Mouse (Mus musculus) myocyte (in vitro differentiated cells): ENCODE results near the gene Tbc1d17. TPM values are rescaled to one million over a fixed set of nuclear protein-coding genes. Genes with fewer than 3 reads are reported as not detected.
A peak's percentile ranks its signal among the peaks of the same experiment; 100 is the strongest.

Experiments
- H3K27me3 ChIP-seq: one replicate; pipeline ENCODE4 v1.6.1; 2011; ENCODE audit not compliant: control insufficient read depth, insufficient read depth, insufficient read length
- H3K36me3 ChIP-seq: one replicate; pipeline ENCODE4 v1.6.1; 2011; ENCODE audit not compliant: control insufficient read depth, insufficient read depth
- H3K4me2 ChIP-seq: one replicate; pipeline ENCODE4 v1.6.1; 2011; ENCODE audit warnings: low read depth, control low read depth
- H3K4me3 ChIP-seq: one replicate; pipeline ENCODE4 v1.5.1; 2011; ENCODE audit warnings: mild to moderate bottlenecking, control low read depth, moderate library complexity
- H3K79me2 ChIP-seq: one replicate; pipeline ENCODE4 v1.6.1; 2011; ENCODE audit not compliant: control insufficient read depth, insufficient read depth
- H3ac ChIP-seq: one replicate; pipeline ENCODE4 v1.6.1; 2011; ENCODE audit not compliant: control insufficient read depth, insufficient read length
- CEBPB ChIP-seq: IDR thresholded peaks from 2 replicates; pipeline ENCODE4 v1.6.1; 2011; ENCODE audit warnings: mild to moderate bottlenecking, moderate library complexity; ENCODE audit not compliant: poor library complexity, insufficient read depth, severe bottlenecking
- E2F4 ChIP-seq: IDR thresholded peaks from one replicate; pipeline ENCODE4 v1.6.1; 2011; ENCODE audit warnings: mild to moderate bottlenecking, control low read depth, moderate library complexity; ENCODE audit not compliant: insufficient read depth
- MAX ChIP-seq: IDR thresholded peaks from one replicate; pipeline ENCODE4 v1.6.1; 2011; ENCODE audit warnings: low read depth, mild to moderate bottlenecking, control low read depth
- MYOD1 ChIP-seq, 3 experiments: IDR thresholded peaks; one replicate each; pipeline ENCODE4 v1.6.1; 2011; ENCODE audit warnings: control low read depth in 2 of 3, low read depth in 2 of 3, mild to moderate bottlenecking in 2 of 3, moderate library complexity in 1 of 3; ENCODE audit not compliant: insufficient read length in 2 of 3, control insufficient read depth in 1 of 3
- MYOG ChIP-seq, 3 experiments: IDR thresholded peaks; one replicate each; pipeline ENCODE4 v1.6.1; 2011; ENCODE audit warnings: control low read depth in 2 of 3, low read depth in 2 of 3, mild to moderate bottlenecking in 2 of 3; ENCODE audit not compliant: insufficient read length in 2 of 3, control insufficient read depth in 1 of 3, insufficient read depth in 1 of 3
- POLR2A ChIP-seq: IDR thresholded peaks from one replicate; pipeline ENCODE4 v1.6.1; 2011; ENCODE audit warnings: low read depth, mild to moderate bottlenecking, control low read depth, moderate library complexity; ENCODE audit not compliant: insufficient read length
- POLR2AphosphoS2 ChIP-seq: IDR thresholded peaks from one replicate; pipeline ENCODE4 v1.6.1; 2011; ENCODE audit warnings: low read depth, control low read depth; ENCODE audit not compliant: insufficient read length
- REST ChIP-seq: IDR thresholded peaks from one replicate; pipeline ENCODE4 v1.6.1; 2011; ENCODE audit warnings: mild to moderate bottlenecking, control low read depth, moderate library complexity; ENCODE audit not compliant: insufficient read depth, insufficient read length
- SRF ChIP-seq: IDR thresholded peaks from one replicate; pipeline ENCODE4 v1.6.1; 2011; ENCODE audit warnings: low read depth; ENCODE audit not compliant: control insufficient read depth, insufficient read length
- TCF12 ChIP-seq: IDR thresholded peaks from one replicate; pipeline ENCODE4 v1.6.1; 2011; ENCODE audit warnings: mild to moderate bottlenecking, control low read depth; ENCODE audit not compliant: poor library complexity, insufficient read depth, severe bottlenecking
- TCF3 ChIP-seq: IDR thresholded peaks from one replicate; pipeline ENCODE4 v1.6.1; 2011; ENCODE audit warnings: low read depth, control low read depth; ENCODE audit not compliant: insufficient read length
- USF1 ChIP-seq: IDR thresholded peaks from one replicate; pipeline ENCODE4 v1.6.1; 2011; ENCODE audit warnings: low read depth, mild to moderate bottlenecking, control low read depth, moderate library complexity
- polyA plus RNA-seq: library from polyadenylated mRNA; unstranded; fragments of >200 nt; fragmentation: generic; extraction: Trizol; gene quantifications from one replicate; pipeline ENCODE4 v1.2.1, GENCODE M21; 2012; ENCODE audit warnings: missing spikeins

Gene Tbc1d17
- polyA plus RNA-seq, 1 experiment: 53.8 TPM

GRCm38 (mm10) chr7:44815721-44816469 is 33.0 kb downstream of the Tbc1d17 start, which contains the start of the genes Nup62 and Il4i1:
Gene Nup62, plus strand, starts transcription at chr7:44816088.
Gene Il4i1, plus strand, starts transcription at chr7:44816387.
- peaks cover 68% of the 10 kb centered on the region for H3K79me2 ChIP-seq
- peak within 1 kb of the TSS; percentile 97 for H3K4me2 ChIP-seq
- H3ac ChIP-seq: peak within 1 kb of the TSS; percentile 65
- H3K4me3 ChIP-seq: peak within 1 kb of the TSS; percentile 94
- peaks cover 31% of the 10 kb centered on the region for H3K36me3 ChIP-seq
- TF ChIP-seq E2F4 (peak; percentile 67), MAX (no peak), TCF3 (no peak), TCF12 (no peak), POLR2AphosphoS2 (peak; percentile 55), MYOG (IDR thresholded peaks at IDR 0.05; ENCODE audit: control insufficient read depth in 1 of 3, insufficient read depth in 1 of 3, insufficient read length in 2 of 3, low read depth in 2 of 3) (peak in 2 of 3 experiments; percentile 7 to 28), REST (no peak), SRF (peak; percentile 0), CEBPB (no peak), POLR2A (peak; percentile 45), MYOD1 (IDR thresholded peaks at IDR 0.05; ENCODE audit: control insufficient read depth in 1 of 3, insufficient read length in 2 of 3, low read depth in 2 of 3) (peak in 2 of 3 experiments; percentile 20 to 21), USF1 (no peak)
- H3K27me3 ChIP-seq: no peaks in the 10 kb centered on the region

- Histone ChIP-seq H3K27me3 (no peaks in the 10 kb centered on the region), H3K79me2 (peaks cover 59% of the 10 kb centered on the region), H3K36me3 (peaks cover 37% of the 10 kb centered on the region), H3ac (peak overlapping the region; percentile 65), H3K4me2 (peak overlapping the region; percentile 86), H3K4me3 (peak overlapping the region; percentile 94)
- TF ChIP-seq TCF3 (no peak), E2F4 (no peak), TCF12 (no peak), MYOD1 (IDR thresholded peaks at IDR 0.05; ENCODE audit: control insufficient read depth in 1 of 3, insufficient read length in 2 of 3, low read depth in 2 of 3) (no peak), POLR2AphosphoS2 (peak; percentile 77), SRF (no peak), REST (no peak), POLR2A (peak; percentile 45), MAX (no peak), USF1 (no peak)
Measured at GRCm38 (mm10) chr7:44814952-44815553, 33.8 kb downstream of the Tbc1d17 start.

GRCm38 (mm10) chr7:44814423-44814822 is 34.5 kb downstream of the Tbc1d17 start:
- peak overlapping the region; percentile 86 for H3K4me2 ChIP-seq
- H3K27me3 ChIP-seq: no peaks in the 10 kb centered on the region
- TF ChIP-seq CEBPB (no peak), POLR2AphosphoS2 (peak; percentile 56), REST (no peak), POLR2A (peak; percentile 26), TCF3 (no peak)
- peak overlapping the region; percentile 94 for H3K4me3 ChIP-seq
- peaks cover 39% of the 10 kb centered on the region for H3K36me3 ChIP-seq
- H3ac ChIP-seq: no peak overlapping the region
- H3K79me2 ChIP-seq: peaks cover 53% of the 10 kb centered on the region

- H3K4me3 ChIP-seq: peak overlapping the region; percentile 94
- peaks cover 49% of the 10 kb centered on the region for H3K79me2 ChIP-seq
- no peaks in the 10 kb centered on the region for H3K27me3 ChIP-seq
- peak overlapping the region; percentile 86 for H3K4me2 ChIP-seq
- no peak for TF ChIP-seq MYOD1 (IDR thresholded peaks at IDR 0.05; ENCODE audit: control insufficient read depth in 1 of 3, insufficient read length in 2 of 3, low read depth in 2 of 3)
- peak; percentile 39 for TF ChIP-seq POLR2A
- peak; percentile 62 for TF ChIP-seq POLR2AphosphoS2
- peaks cover 39% of the 10 kb centered on the region for H3K36me3 ChIP-seq
- H3ac ChIP-seq: no peak overlapping the region
Measured at GRCm38 (mm10) chr7:44813985-44814384, 34.9 kb downstream of the Tbc1d17 start.
